Mouse (Mus musculus): ENCODE results near the gene Lce3e. TPM values are rescaled to one million over a fixed set of nuclear protein-coding genes. Genes with fewer than 3 reads are reported as not detected.

Lce3e gene
- total RNA-seq (2021), result not detected
- long read RNA-seq, experiment 1, result 0 reads
- long read RNA-seq, experiment 2, result 0 reads

- no peak for DNase-seq (ENCODE audit: low spot score in 2 of 2)
Measured at GRCm38 (mm10) chr3:92966761-92967160, at the start of gene Lce3e. TSS of gene Lce3e (plus strand) at chr3:92967061.

DNA sequence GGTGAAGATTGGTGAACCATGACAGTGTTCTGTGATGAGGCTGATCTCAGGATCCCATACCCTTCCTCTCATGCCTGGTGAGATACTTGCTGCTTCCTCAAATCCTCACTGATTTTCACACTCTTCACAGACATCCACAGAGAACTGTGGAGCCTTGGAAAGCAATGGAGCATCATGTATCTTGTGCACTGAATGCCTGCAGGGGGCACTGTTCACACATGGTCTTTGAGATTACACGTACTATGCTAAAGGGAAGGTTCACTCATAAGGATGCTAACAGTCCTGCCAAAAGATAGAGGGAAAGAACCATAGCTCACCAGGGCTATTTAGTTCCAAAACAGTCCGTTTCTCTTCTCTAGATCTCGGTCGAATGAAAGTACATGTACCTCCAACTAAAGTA, 46.5 kb upstream of the Lce3e start:
- peak; percentile 12 to 20 for DNase-seq (ENCODE audit: low spot score in 2 of 2)

DNA sequence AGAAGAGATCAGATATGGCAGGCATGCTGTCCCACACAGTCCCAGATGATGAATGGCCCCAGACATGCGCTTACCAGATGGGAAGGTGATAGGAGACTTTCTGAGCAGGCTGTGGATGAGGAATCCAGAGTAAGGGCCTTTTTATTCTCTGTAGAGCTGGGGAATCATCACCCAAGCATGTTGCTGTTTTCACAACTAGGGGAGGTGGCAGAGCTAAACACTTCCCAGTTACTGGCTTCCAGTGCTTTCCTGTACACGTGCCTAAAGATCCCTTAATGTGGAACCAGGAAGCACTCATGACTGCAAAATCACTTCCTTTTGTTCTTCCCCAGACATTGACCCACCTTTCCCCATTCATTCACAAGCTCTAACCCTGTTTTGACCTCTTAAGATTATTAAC, 40.7 kb upstream of the Lce3e start, which contains the start of gene Lce3a:
Gene Lce3a, minus strand, starts transcription at position 101 of the 400 bp plus-strand sequence.
- no peak for DNase-seq (ENCODE audit: low spot score in 2 of 2)

DNA sequence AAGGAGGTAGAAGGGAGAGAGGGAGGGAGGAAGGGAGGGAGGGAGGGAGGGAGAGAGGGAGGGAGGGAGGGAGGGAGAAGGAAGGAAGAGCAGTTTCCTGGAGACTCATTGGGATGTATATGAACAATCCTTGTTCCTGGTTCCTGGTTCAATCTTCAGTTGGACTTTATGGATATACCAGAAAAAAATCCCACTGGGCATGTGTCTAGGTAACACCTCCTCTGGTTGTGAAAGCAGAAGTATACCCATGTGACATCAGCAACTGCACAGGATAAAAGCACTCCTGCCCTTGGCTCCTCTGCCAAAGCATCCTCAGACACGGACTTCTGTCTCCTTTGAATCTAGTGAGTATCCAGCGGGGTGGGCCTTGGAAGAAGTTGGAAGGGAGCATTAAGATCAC, 34.2 kb upstream of the Lce3e start, which contains the start of gene Lce3b:
Gene Lce3b, plus strand, starts transcription at position 301 of the 400 bp plus-strand sequence.
- no peak for DNase-seq (ENCODE audit: low spot score in 2 of 2)

- DNase-seq (ENCODE audit: low spot score in 2 of 2), result no peak
Measured at GRCm38 (mm10) chr3:92944186-92944585, 22.7 kb upstream of the Lce3e start, which contains the start of gene Lce3c. TSS of gene Lce3c (plus strand) at chr3:92944486.

DNA sequence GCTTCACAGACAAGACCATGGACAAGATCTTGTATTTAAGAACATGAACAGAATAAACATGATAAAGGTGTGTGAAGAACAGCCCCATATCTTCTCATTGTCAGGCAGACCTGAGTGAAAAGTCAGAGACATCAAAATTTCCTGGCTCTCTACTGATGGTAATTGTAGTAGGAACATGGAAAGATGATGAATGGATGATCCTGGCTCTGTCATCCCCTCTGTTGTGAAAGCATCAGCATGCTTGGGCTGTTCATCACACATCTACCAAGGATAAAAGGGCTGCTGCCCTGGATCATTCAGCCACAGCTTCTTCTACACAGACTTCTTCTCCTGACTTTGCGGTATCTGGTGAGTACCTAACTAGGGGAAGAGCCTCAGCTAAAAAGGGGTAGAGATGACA, 9.8 kb upstream of the Lce3e start, which contains the start of gene Lce3d:
Gene Lce3d, plus strand, starts transcription at position 301 of the 400 bp plus-strand sequence.
- DNase-seq (ENCODE audit: low spot score in 2 of 2), result no peak

DNA sequence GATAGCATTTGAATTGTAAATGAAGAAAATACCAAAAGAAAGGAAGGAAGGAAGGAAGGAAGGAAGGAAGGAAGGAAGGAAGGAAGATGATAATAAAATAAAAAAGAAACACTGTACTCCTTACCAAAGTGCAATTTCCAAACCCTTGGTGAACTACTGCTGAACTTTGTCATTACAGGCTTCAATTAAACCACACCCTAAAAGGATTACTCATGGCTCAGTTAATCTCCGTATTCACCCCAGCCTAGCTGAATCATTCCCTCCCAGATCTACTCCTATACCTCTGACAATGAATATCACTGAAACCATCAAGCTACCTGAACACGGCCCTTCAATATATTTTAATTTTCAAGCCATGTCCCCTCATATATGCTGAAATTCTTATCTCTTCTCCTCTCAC, 11.6 kb downstream of the Lce3e start:
- no peak for DNase-seq (ENCODE audit: low spot score in 2 of 2)

DNA sequence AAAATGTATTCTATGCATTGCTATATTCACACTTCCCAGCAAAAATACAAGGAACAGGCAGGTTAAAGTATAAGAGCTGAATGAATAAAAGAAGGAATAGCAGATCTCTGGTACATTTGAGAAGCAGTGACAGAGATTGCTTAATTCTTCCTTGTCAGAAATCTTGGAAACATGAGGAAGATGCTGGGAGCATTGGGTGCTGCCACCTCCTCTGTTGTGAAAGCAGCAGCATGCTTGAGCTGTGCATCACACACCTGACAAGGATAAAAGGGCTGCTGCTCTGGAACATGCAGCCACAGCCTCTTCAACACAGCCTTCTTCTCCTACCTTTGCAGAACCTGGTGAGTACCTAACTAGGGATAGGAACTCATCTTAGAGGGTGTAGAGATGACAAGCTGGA, 25.1 kb downstream of the Lce3e start, which contains the start of gene Lce3f:
Gene Lce3f, plus strand, starts transcription at position 301 of the 400 bp plus-strand sequence.
- no peak for DNase-seq (ENCODE audit: low spot score in 2 of 2)

DNA sequence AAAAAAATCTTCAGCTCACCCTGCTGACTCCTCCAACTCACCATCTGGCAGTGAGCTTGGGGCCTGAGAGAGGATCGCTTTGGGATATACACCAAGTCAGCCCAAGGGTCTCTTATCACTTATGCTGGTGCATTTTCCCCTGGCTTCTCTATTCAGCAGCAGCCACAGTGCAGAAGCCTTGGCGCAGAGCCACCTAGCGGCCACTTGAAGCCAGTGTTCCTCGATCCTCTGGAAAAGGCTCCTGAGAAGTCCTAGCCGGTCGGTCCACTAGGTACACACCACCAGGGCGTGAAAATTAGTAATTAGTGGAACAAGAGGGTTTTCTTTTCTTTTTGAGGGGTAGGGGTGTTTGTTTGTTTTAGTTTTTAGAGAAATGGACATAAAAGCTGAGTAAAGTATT, 31.8 kb downstream of the Lce3e start:
- DNase-seq (ENCODE audit: low spot score in 2 of 2), result peak; percentile 34 to 57

GRCm38 (mm10) chr3:93000621-93001020, 33.8 kb downstream of the Lce3e start:
- DNase-seq (ENCODE audit: low spot score in 2 of 2), result no peak

- no peak for DNase-seq (ENCODE audit: low spot score in 2 of 2)
Measured at GRCm38 (mm10) chr3:93002843-93003242, 36.0 kb downstream of the Lce3e start.

GRCm38 (mm10) chr3:93014378-93014801, 47.5 kb downstream of the Lce3e start:
- peak in 1 of 2 experiments; percentile 25 for DNase-seq (ENCODE audit: low spot score in 2 of 2)

DNA sequence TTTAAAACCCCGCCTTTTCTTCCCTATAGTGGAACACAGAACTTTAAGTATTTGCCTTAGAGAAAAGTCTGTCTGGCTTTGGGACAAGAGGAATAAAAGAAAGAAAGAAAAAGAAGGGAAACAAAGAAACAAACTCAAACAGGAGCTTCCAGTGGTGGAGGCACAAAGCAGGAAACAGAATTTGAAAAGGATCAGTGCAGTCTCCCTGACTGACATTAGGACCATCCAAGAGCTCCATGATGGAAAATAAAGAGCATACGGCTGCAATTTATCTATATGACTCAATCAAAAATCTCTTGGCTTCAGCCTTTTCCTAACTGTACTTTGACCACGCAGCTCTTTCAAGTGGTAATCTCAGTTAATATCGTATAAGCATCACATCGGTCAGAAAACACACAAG, 48.0 kb downstream of the Lce3e start:
- no peak for DNase-seq (ENCODE audit: low spot score in 2 of 2)

- DNase-seq (ENCODE audit: low spot score in 2 of 2), result no peak
Measured at GRCm38 (mm10) chr3:93015460-93016104, 48.7 kb downstream of the Lce3e start, which contains the start of gene Crct1. TSS of gene Crct1 (minus strand) at chr3:93015687.

Other genes starting within 250 kb of the Lce3e start
- not detected for gene Lce1f, start 246.7 kb upstream of the Lce3e start, total RNA-seq (2021)
- not detected for gene Gm38119, start 228.0 kb upstream of the Lce3e start, total RNA-seq (2021)
- gene Lce1g, start 214.7 kb upstream of the Lce3e start, total RNA-seq (2021), result not detected
- gene Lce1h, start 202.0 kb upstream of the Lce3e start, total RNA-seq (2021), result not detected
- not detected for gene Lce1i, start 188.2 kb upstream of the Lce3e start, total RNA-seq (2021)
- not detected for gene Lce1j, start 176.5 kb upstream of the Lce3e start, total RNA-seq (2021)
- gene Lce1k, start 159.2 kb upstream of the Lce3e start, total RNA-seq (2021), result not detected
- not detected for gene Kprp, start 139.8 kb upstream of the Lce3e start, total RNA-seq (2021)
- gene Lce1l, start 115.8 kb upstream of the Lce3e start, total RNA-seq (2021), result not detected
- not detected for gene 2310050C09Rik, start 96.8 kb upstream of the Lce3e start, total RNA-seq (2021)
- gene Lce3a, start 40.8 kb upstream of the Lce3e start, total RNA-seq (2021), result not detected
- gene Lce3b, start 34.1 kb upstream of the Lce3e start, total RNA-seq (2021), result not detected
- gene Lce3c, start 22.6 kb upstream of the Lce3e start, total RNA-seq (2021), result not detected
- gene Lce3d, start 9.7 kb upstream of the Lce3e start, total RNA-seq (2021), result not detected
- not detected for gene Lce3f, start 25.2 kb downstream of the Lce3e start, total RNA-seq (2021)
- not detected for gene Crct1, start 48.6 kb downstream of the Lce3e start, total RNA-seq (2021)
- gene Lce1m, start 52.0 kb downstream of the Lce3e start, total RNA-seq (2021), result not detected
- not detected for gene Gm4858, start 101.8 kb downstream of the Lce3e start, total RNA-seq (2021)
- gene Crnn, start 177.7 kb downstream of the Lce3e start, total RNA-seq (2021), result not detected
- not detected for gene Flg2, start 230.2 kb downstream of the Lce3e start, total RNA-seq (2021)